Mouse (Mus musculus) megakaryocyte, embryonic 14.5 days (primary cell): ENCODE measurements around the gene Gtf3c2.

Source experiments
- FLI1 ChIP-seq: IDR thresholded peaks from 2 replicates; pipeline ENCODE4 v1.6.1; 2012; ENCODE audit warnings: low read length, inconsistent platforms, mixed read lengths
- GATA1 ChIP-seq: IDR thresholded peaks from 3 replicates; pipeline ENCODE4 v1.6.1; 2012; ENCODE audit warnings: mixed read lengths, low read length, inconsistent platforms, borderline replicate concordance

DNA sequence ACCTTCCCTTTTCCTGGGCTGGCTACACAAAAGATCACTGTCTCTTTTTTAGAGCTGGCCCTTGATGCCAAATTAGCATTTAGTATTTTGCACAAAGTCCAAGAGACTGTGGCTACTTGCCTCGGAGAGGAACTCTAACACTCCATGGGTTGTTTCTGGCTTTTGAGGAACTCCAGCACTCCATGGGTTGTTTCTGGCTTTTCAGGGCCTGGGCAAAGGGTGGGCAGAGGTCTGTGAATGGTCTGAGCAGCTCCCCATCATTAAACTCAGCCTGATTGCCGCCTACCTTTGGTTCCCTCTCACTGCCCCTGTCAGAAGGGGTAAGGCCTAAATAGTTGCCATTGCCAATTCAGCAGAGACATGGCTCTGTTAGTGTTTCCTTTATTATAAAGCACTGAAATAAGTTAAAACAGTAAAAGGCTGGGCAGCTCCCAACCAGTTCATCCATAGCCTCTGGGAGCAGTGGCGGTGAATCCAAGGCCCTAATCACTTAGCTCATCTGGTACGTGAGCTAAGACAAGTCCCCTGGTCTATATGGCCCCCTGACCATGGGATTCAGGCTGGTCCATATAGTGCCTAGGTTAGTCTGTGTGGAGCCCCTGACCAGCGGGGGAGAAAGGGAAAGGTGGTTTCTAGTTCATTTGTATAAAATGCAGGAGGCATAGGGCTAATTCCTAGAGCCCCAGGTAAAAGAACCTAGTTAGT is 18.8 kb upstream of the Gtf3c2 start:
- no peak for TF ChIP-seq GATA1
- no peak for TF ChIP-seq FLI1
